Mouse (Mus musculus) stomach, embryonic 15.5 days (tissue): ENCODE data around the gene Asgr2. TPM values are rescaled to one million over a fixed set of nuclear protein-coding genes. Genes with fewer than 3 reads are reported as not detected.
"Not testable (repeated sequence)": the region's sequence is repeated elsewhere in the genome, so short reads cannot be mapped to it uniquely, and the experiment has no call there.

Experiments
- ATAC-seq: fragments of 200-750 bp; cut with Nextera tagmentation; 2 replicates; pipeline ENCODE4 v1.8.0; 2017; ENCODE audit warnings: low read depth, moderate number of reproducible peaks, moderate TSS enrichment; ENCODE audit not compliant: insufficient read depth, low FRiP score
- H3K27ac ChIP-seq: fragments of 300-500 bp; sonication (generic); 2 replicates; pipeline ENCODE4 v1.5.1; 2015; ENCODE audit warnings: mild to moderate bottlenecking, inconsistent platforms
- H3K27me3 ChIP-seq: fragments of 300-500 bp; sonication (generic); replicated peaks from 2 replicates; pipeline ENCODE4 v1.6.1; 2015; ENCODE audit warnings: inconsistent platforms
- H3K36me3 ChIP-seq: fragments of 300-500 bp; sonication (generic); 2 replicates; pipeline ENCODE4 v1.6.1; 2015; ENCODE audit warnings: inconsistent platforms
- H3K4me1 ChIP-seq: fragments of 300-500 bp; sonication (generic); 2 replicates; pipeline ENCODE4 v1.6.1; 2015; ENCODE audit warnings: inconsistent platforms
- H3K4me2 ChIP-seq: fragments of 300-500 bp; sonication (generic); 2 replicates; pipeline ENCODE4 v1.6.1; 2015; ENCODE audit warnings: mild to moderate bottlenecking, inconsistent platforms
- H3K4me3 ChIP-seq: fragments of 300-500 bp; sonication (generic); replicated peaks from 2 replicates; pipeline ENCODE4 v1.5.1; 2015; ENCODE audit warnings: inconsistent platforms
- H3K9ac ChIP-seq: fragments of 300-500 bp; sonication (generic); 2 replicates; pipeline ENCODE4 v1.6.1; 2015; ENCODE audit warnings: inconsistent platforms
- H3K9me3 ChIP-seq: fragments of 300-500 bp; sonication (generic); 2 replicates; pipeline ENCODE4 v1.6.1; 2016; ENCODE audit warnings: inconsistent platforms
- WGBS: fragments of 180-500 bp; shearing (Covaris S2); methylation state at CpG from one replicate; pipeline ENCODE4 v1.1.7; 2015; 5-methylcytosine and 5-hydroxymethylcytosine counted together
- polyA plus RNA-seq: library from polyadenylated mRNA; unstranded; fragments of >200 nt; fragmentation: Nextera tagmentation; extraction: Ambion mirVana; gene quantifications from 2 replicates; pipeline ENCODE4 v1.2.1, GENCODE M21; 2015

Gene Asgr2
- polyA plus RNA-seq, 1 experiment from 2014 or later = 0.81 TPM

GRCm38 (mm10) chr11:70099102-70099501, 6.7 kb downstream of the Asgr2 start:
- Histone ChIP-seq H3K9ac (no peak overlapping the region), H3K9me3 (no peaks in the 10 kb centered on the region), H3K4me1 (no peaks in the 10 kb centered on the region), H3K36me3 (no peaks in the 10 kb centered on the region; the same call in 1 of the 2 replicates), H3K4me2 (no peak overlapping the region), H3K27me3 (no peaks in the 10 kb centered on the region), H3K27ac (no peak overlapping the region), H3K4me3 (no peak overlapping the region)
- WGBS = 85% methylated on average over 2 of the region's 2 CpGs
- ATAC-seq = no peak

- 82% methylated on average over 2 of the region's 2 CpGs for WGBS
- Histone ChIP-seq H3K9ac (no peak overlapping the region), H3K36me3 (no peaks in the 10 kb centered on the region; the same call in 1 of the 2 replicates), H3K4me3 (no peak overlapping the region), H3K27me3 (no peaks in the 10 kb centered on the region), H3K4me2 (no peak overlapping the region), H3K27ac (no peak overlapping the region), H3K4me1 (no peaks in the 10 kb centered on the region), H3K9me3 (no peaks in the 10 kb centered on the region)
- ATAC-seq = no peak
Observed at GRCm38 (mm10) chr11:70099809-70100208, 7.4 kb downstream of the Asgr2 start.

GRCm38 (mm10) chr11:70103701-70104315, 11.4 kb downstream of the Asgr2 start:
- Histone ChIP-seq H3K27ac (no peak overlapping the region), H3K27me3 (no peaks in the 10 kb centered on the region), H3K4me2 (no peak overlapping the region), H3K36me3 (no peaks in the 10 kb centered on the region; the same call in 1 of the 2 replicates), H3K4me1 (no peaks in the 10 kb centered on the region; the same call in 1 of the 2 replicates), H3K9me3 (no peaks in the 10 kb centered on the region), H3K9ac (no peak overlapping the region), H3K4me3 (no peak overlapping the region)
- 62% methylated on average over 14 of the region's 14 CpGs for WGBS
- ATAC-seq = no peak

GRCm38 (mm10) chr11:70107085-70107484, 14.6 kb downstream of the Asgr2 start:
- Histone ChIP-seq H3K36me3 (no peaks in the 10 kb centered on the region), H3K27me3 (no peaks in the 10 kb centered on the region), H3K4me2 (no peak overlapping the region), H3K9me3 (no peaks in the 10 kb centered on the region), H3K9ac (no peak overlapping the region), H3K4me1 (no peaks in the 10 kb centered on the region; the same call in 1 of the 2 replicates), H3K27ac (no peak overlapping the region), H3K4me3 (no peak overlapping the region)
- ATAC-seq = no peak
- WGBS = 44% methylated on average over 8 of the region's 8 CpGs

GRCm38 (mm10) chr11:70110146-70110545, 17.7 kb downstream of the Asgr2 start:
- H3K27ac ChIP-seq = no peak overlapping the region
- no peaks in the 10 kb centered on the region for H3K27me3 ChIP-seq
- WGBS = 74% methylated on average over 3 of the region's 3 CpGs
- H3K4me2 ChIP-seq = no peak overlapping the region
- H3K4me3 ChIP-seq = no peak overlapping the region
- no peak overlapping the region for H3K9ac ChIP-seq
- no peaks in the 10 kb centered on the region for H3K36me3 ChIP-seq
- no peaks in the 10 kb centered on the region; the same call in 1 of the 2 replicates for H3K4me1 ChIP-seq
- no peaks in the 10 kb centered on the region for H3K9me3 ChIP-seq
- ATAC-seq = no peak

GRCm38 (mm10) chr11:70114562-70114961, 22.1 kb downstream of the Asgr2 start:
- no peaks in the 10 kb centered on the region for H3K9me3 ChIP-seq
- H3K4me2 ChIP-seq = no peak overlapping the region
- no peak for ATAC-seq
- H3K27ac ChIP-seq = no peak overlapping the region
- H3K36me3 ChIP-seq = no peaks in the 10 kb centered on the region
- 23% methylated on average over 4 of the region's 4 CpGs for WGBS
- H3K4me3 ChIP-seq = no peak overlapping the region
- H3K9ac ChIP-seq = no peak overlapping the region
- H3K27me3 ChIP-seq = no peaks in the 10 kb centered on the region
- no peaks in the 10 kb centered on the region for H3K4me1 ChIP-seq

GRCm38 (mm10) chr11:70115901-70116300, 23.5 kb downstream of the Asgr2 start:
- Histone ChIP-seq H3K27ac (no peak overlapping the region), H3K27me3 (no peaks in the 10 kb centered on the region), H3K9me3 (no peaks in the 10 kb centered on the region), H3K4me1 (no peaks in the 10 kb centered on the region), H3K9ac (no peak overlapping the region), H3K36me3 (no peaks in the 10 kb centered on the region), H3K4me3 (no peak overlapping the region), H3K4me2 (no peak overlapping the region)
- WGBS = 83% methylated on average over 3 of the region's 3 CpGs
- ATAC-seq = no peak

GRCm38 (mm10) chr11:70129926-70130379, 37.5 kb downstream of the Asgr2 start, which contains the start of gene Mgl2:
TSS of gene Mgl2 (plus strand) at chr11:70130329.
- no peak for ATAC-seq
- H3K4me1 ChIP-seq = no peaks in the 10 kb centered on the region
- H3K9ac ChIP-seq = no peak within 1 kb of the TSS
- no peak within 1 kb of the TSS for H3K27ac ChIP-seq
- no peaks in the 10 kb centered on the region for H3K36me3 ChIP-seq
- H3K4me2 ChIP-seq = no peak within 1 kb of the TSS
- 58% methylated on average over 9 of the region's 9 CpGs for WGBS
- no peaks in the 10 kb centered on the region for H3K9me3 ChIP-seq
- H3K4me3 ChIP-seq = no peak within 1 kb of the TSS
- no peaks in the 10 kb centered on the region for H3K27me3 ChIP-seq

GRCm38 (mm10) chr11:70135001-70135400, 42.6 kb downstream of the Asgr2 start:
- H3K36me3 ChIP-seq, H3K9ac ChIP-seq, H3K4me3 ChIP-seq, H3K27ac ChIP-seq, ATAC-seq, H3K4me1 ChIP-seq, H3K9me3 ChIP-seq, H3K4me2 ChIP-seq, H3K27me3 ChIP-seq: not testable (repeated sequence)
- WGBS = 75% methylated on average over 3 of the region's 3 CpGs

GRCm38 (mm10) chr11:70135925-70136324, 43.5 kb downstream of the Asgr2 start:
- H3K4me3 ChIP-seq, H3K9me3 ChIP-seq, H3K4me1 ChIP-seq, H3K27me3 ChIP-seq, H3K27ac ChIP-seq, H3K9ac ChIP-seq, H3K4me2 ChIP-seq, H3K36me3 ChIP-seq, ATAC-seq: not testable (repeated sequence)
- WGBS = 80% methylated on average over 8 of the region's 8 CpGs

- Histone ChIP-seq H3K27ac (no peak overlapping the region), H3K36me3 (no peaks in the 10 kb centered on the region), H3K9ac (no peak overlapping the region), H3K4me1 (no peaks in the 10 kb centered on the region), H3K4me3 (no peak overlapping the region), H3K4me2 (no peak overlapping the region), H3K9me3 (no peaks in the 10 kb centered on the region), H3K27me3 (no peaks in the 10 kb centered on the region)
- 80% methylated on average over 10 of the region's 10 CpGs for WGBS
- no peak for ATAC-seq
Observed at GRCm38 (mm10) chr11:70139171-70139570, 46.7 kb downstream of the Asgr2 start.

GRCm38 (mm10) chr11:70151072-70151471, 58.6 kb downstream of the Asgr2 start:
- WGBS = 64% methylated on average over 3 of the region's 3 CpGs
- Histone ChIP-seq H3K4me3 (no peak overlapping the region), H3K9ac (no peak overlapping the region), H3K9me3 (no peaks in the 10 kb centered on the region), H3K27ac (no peak overlapping the region), H3K27me3 (no peaks in the 10 kb centered on the region), H3K4me1 (no peaks in the 10 kb centered on the region), H3K36me3 (no peaks in the 10 kb centered on the region), H3K4me2 (no peak overlapping the region)
- ATAC-seq = no peak
